Mouse (Mus musculus) liver, embryonic 11.5 days (tissue): ENCODE results near the gene Mypop. TPM values are rescaled to one million over a fixed set of nuclear protein-coding genes. Genes with fewer than 3 reads are reported as not detected.
A peak's percentile ranks its signal among the peaks of the same experiment; 100 is the strongest.

ENCODE experiments used
- ATAC-seq: fragments of 200-750 bp; cut with Nextera tagmentation; replicated peaks from 2 replicates; pipeline ENCODE4 v1.8.0; 2017; ENCODE audit warnings: moderate number of reproducible peaks, mild to moderate bottlenecking, moderate TSS enrichment, moderate library complexity; ENCODE audit not compliant: low FRiP score
- DNase-seq: peaks from one replicate; pipeline ENCODE4 v3.0.0-alpha.2; 2017; ENCODE audit warnings: low spot score
- H3K27ac ChIP-seq: fragments of 300-500 bp; sonication (generic); 2 replicates; pipeline ENCODE4 v1.5.1; 2014; ENCODE audit warnings: mild to moderate bottlenecking, low read depth, low read length, control low read depth
- H3K27me3 ChIP-seq: fragments of 300-500 bp; sonication (generic); replicated peaks from 2 replicates; pipeline ENCODE4 v1.6.1; 2014; ENCODE audit warnings: low read length, mixed read lengths; ENCODE audit not compliant: control insufficient read depth, insufficient read depth
- H3K36me3 ChIP-seq: fragments of 300-500 bp; sonication (generic); 2 replicates; pipeline ENCODE4 v1.6.1; 2014; ENCODE audit warnings: mild to moderate bottlenecking, low read length, moderate library complexity, mixed read lengths; ENCODE audit not compliant: control insufficient read depth, insufficient read depth
- H3K4me1 ChIP-seq: fragments of 300-500 bp; sonication (generic); replicated peaks from 2 replicates; pipeline ENCODE4 v1.6.1; 2014; ENCODE audit warnings: low read length, mixed read lengths; ENCODE audit not compliant: control insufficient read depth, insufficient read depth
- H3K4me2 ChIP-seq: fragments of 300-500 bp; sonication (generic); 2 replicates; pipeline ENCODE4 v1.6.1; 2014; ENCODE audit warnings: mild to moderate bottlenecking, control low read depth, moderate library complexity
- H3K4me3 ChIP-seq: fragments of 300-500 bp; sonication (generic); 2 replicates; pipeline ENCODE4 v1.5.1; 2014; ENCODE audit warnings: low read depth, low read length, control low read depth
- H3K9ac ChIP-seq: fragments of 300-500 bp; sonication (generic); 2 replicates; pipeline ENCODE4 v1.6.1; 2014; ENCODE audit warnings: low read depth, low read length, control low read depth
- H3K9me3 ChIP-seq: fragments of 300-500 bp; sonication (generic); 2 replicates; pipeline ENCODE4 v1.6.1; 2016; ENCODE audit warnings: low read length, inconsistent platforms, mixed read lengths; ENCODE audit not compliant: control insufficient read depth
- WGBS: fragments of 180-500 bp; shearing (Covaris S2); extraction: QIAGEN DNeasy Blood & Tissue Kit; methylation state at CpG from one replicate; pipeline ENCODE4 v1.1.7; 2014; 5-methylcytosine and 5-hydroxymethylcytosine counted together
- polyA plus RNA-seq: library from polyadenylated mRNA; unstranded; fragments of >200 nt; fragmentation: Nextera tagmentation; extraction: Ambion mirVana; gene quantifications from 2 replicates; pipeline ENCODE4 v1.2.1, GENCODE M21; 2014

Gene Mypop
- polyA plus RNA-seq, 1 experiment from 2014 or later, result 1.5 TPM

GRCm38 (mm10) chr7:19029084-19029653, 38.1 kb downstream of the Mypop start:
- peaks cover 16% of the 10 kb centered on the region for H3K4me1 ChIP-seq
- ATAC-seq (peak; percentile 55), DNase-seq (no peak)
- H3K4me3 ChIP-seq, result no peak overlapping the region
- H3K9me3 ChIP-seq, result no peaks in the 10 kb centered on the region
- H3K36me3 ChIP-seq, result peaks cover 41% of the 10 kb centered on the region
- WGBS, result 67% methylated on average over 6 of the region's 6 CpGs
- no peak overlapping the region for H3K27ac ChIP-seq
- H3K4me2 ChIP-seq, result no peak overlapping the region
- H3K27me3 ChIP-seq, result no peaks in the 10 kb centered on the region
- H3K9ac ChIP-seq, result no peak overlapping the region

DNA sequence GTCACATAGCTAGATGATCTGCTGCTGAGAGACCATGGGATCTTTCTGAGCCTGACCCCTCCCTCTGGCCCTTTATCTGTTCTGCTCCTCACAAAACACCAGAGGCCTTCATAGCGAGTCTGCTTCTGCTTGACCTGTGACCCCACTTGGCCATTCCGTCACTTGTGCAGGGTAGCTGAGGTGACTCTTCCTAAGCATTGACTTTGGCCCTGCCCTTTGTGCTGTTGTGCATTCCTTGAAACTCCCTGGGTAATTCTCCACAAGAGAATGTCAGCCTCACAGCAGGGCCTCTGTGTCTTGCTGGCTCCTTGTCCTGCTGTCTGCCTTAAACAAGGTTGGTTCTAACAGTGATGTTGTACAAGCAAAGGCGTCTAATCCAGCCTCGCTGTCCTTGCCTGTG, 40.6 kb downstream of the Mypop start:
- Histone ChIP-seq H3K27me3 (no peaks in the 10 kb centered on the region), H3K9ac (no peak overlapping the region), H3K4me1 (peaks cover 3% of the 10 kb centered on the region), H3K4me3 (no peak overlapping the region), H3K9me3 (no peaks in the 10 kb centered on the region), H3K36me3 (peaks cover 61% of the 10 kb centered on the region), H3K4me2 (no peak overlapping the region), H3K27ac (no peak overlapping the region)
- DNase-seq (no peak), ATAC-seq (no peak)
- 84% methylated on average over 4 of the region's 4 CpGs for WGBS

- no peak overlapping the region for H3K27ac ChIP-seq
- 96% methylated on average over 6 of the region's 6 CpGs for WGBS
- ATAC-seq, result no peak
Measured at GRCm38 (mm10) chr7:19044616-19045015, 53.6 kb downstream of the Mypop start.

GRCm38 (mm10) chr7:19046286-19047069, 55.4 kb downstream of the Mypop start:
- no peaks in the 10 kb centered on the region for H3K9me3 ChIP-seq
- H3K4me3 ChIP-seq, result no peak overlapping the region
- H3K9ac ChIP-seq, result no peak overlapping the region
- no peak overlapping the region for H3K27ac ChIP-seq
- DNase-seq (no peak), ATAC-seq (peak; percentile 22; the same call in 1 of the 2 replicates)
- H3K36me3 ChIP-seq, result peaks cover 86% of the 10 kb centered on the region
- no peaks in the 10 kb centered on the region for H3K27me3 ChIP-seq
- H3K4me2 ChIP-seq, result no peak overlapping the region
- H3K4me1 ChIP-seq, result no peaks in the 10 kb centered on the region
- WGBS, result 88% methylated on average over 11 of the region's 11 CpGs

More at GRCm38 (mm10) chr7:19044616-19045015, 53.6 kb downstream of the Mypop start:
- Histone ChIP-seq H3K4me3 (no peak overlapping the region), H3K4me1 (no peaks in the 10 kb centered on the region), H3K4me2 (no peak overlapping the region), H3K9ac (no peak overlapping the region), H3K27me3 (no peaks in the 10 kb centered on the region), H3K9me3 (no peaks in the 10 kb centered on the region), H3K36me3 (peaks cover 90% of the 10 kb centered on the region)
- no peak for DNase-seq

- Histone ChIP-seq H3K4me3 (no peak overlapping the region), H3K4me2 (no peak overlapping the region), H3K27me3 (no peaks in the 10 kb centered on the region), H3K4me1 (no peaks in the 10 kb centered on the region), H3K36me3 (peaks cover 74% of the 10 kb centered on the region), H3K27ac (no peak overlapping the region), H3K9ac (no peak overlapping the region), H3K9me3 (no peaks in the 10 kb centered on the region)
- ATAC-seq (no peak), DNase-seq (no peak)
- 83% methylated on average over 14 of the region's 14 CpGs for WGBS
Measured at GRCm38 (mm10) chr7:19048006-19048527, 57.0 kb downstream of the Mypop start.

DNA sequence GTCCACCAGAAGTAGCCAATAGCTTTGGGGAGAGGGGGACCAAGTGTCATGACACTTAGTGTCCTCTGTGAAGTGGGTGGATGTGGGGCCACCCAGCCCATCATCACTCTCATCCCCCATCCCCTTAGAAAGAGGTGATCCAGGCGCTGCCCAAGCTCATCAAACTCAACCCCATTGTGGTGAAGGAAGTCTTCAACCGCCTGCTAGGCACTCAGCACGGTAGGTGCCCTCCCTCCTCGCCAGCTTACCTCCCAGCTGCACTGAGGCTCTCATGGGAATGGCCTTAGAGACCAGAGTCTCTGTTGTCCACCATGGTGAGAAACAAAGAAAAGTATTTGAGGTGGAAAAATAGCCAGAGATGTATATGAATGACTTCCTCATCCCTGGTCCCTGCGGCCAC, 58.2 kb downstream of the Mypop start:
- Histone ChIP-seq H3K36me3 (peaks cover 67% of the 10 kb centered on the region), H3K27ac (no peak overlapping the region), H3K27me3 (no peaks in the 10 kb centered on the region), H3K9ac (no peak overlapping the region), H3K4me2 (no peak overlapping the region), H3K9me3 (no peaks in the 10 kb centered on the region), H3K4me3 (no peak overlapping the region), H3K4me1 (no peaks in the 10 kb centered on the region)
- WGBS, result 86% methylated on average over 5 of the region's 5 CpGs
- no peak for DNase-seq
- no peak for ATAC-seq

DNA sequence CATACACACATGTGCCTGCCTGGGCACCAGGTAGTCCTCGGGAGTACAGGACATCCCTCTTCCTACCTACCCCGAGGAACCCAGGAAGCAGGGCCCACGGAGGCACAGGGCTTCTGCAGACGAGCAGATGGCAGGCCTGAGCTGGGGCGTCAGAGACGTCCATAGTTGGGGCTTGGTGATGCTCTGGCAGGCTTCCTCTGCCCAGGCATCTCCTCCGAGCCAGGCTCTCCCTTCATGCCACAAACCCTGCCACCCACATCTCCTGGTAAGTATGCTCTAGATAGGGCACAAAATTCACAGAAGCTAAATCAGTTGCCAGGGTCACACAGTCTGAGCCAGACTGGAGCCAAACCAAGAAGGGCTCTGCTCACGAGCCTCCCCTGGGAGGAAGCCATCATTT, 59.1 kb downstream of the Mypop start:
- whole genome bisulfite sequencing, result 85% methylated on average over 8 of the region's 8 CpGs
- Histone ChIP-seq H3K27me3 (no peaks in the 10 kb centered on the region), H3K36me3 (peaks cover 58% of the 10 kb centered on the region), H3K9me3 (no peaks in the 10 kb centered on the region), H3K4me2 (no peak overlapping the region), H3K9ac (no peak overlapping the region), H3K27ac (no peak overlapping the region), H3K4me1 (no peaks in the 10 kb centered on the region), H3K4me3 (no peak overlapping the region)
- DNase-seq, result no peak
- no peak for ATAC-seq

- Histone ChIP-seq H3K9ac (no peak overlapping the region), H3K9me3 (no peaks in the 10 kb centered on the region), H3K36me3 (peaks cover 49% of the 10 kb centered on the region), H3K4me3 (no peak overlapping the region), H3K27me3 (no peaks in the 10 kb centered on the region), H3K4me1 (no peaks in the 10 kb centered on the region), H3K4me2 (no peak overlapping the region), H3K27ac (peak overlapping the region; percentile 10; the same call in 1 of the 2 replicates)
- ATAC-seq (no peak), DNase-seq (no peak)
- WGBS, result 69% methylated on average over 4 of the region's 4 CpGs
Measured at GRCm38 (mm10) chr7:19051161-19051560, 60.1 kb downstream of the Mypop start.
